Mouse (Mus musculus): ENCODE data around the gene Rab11b. TPM values are rescaled to one million over a fixed set of nuclear protein-coding genes. Genes with fewer than 3 reads are reported as not detected.

Rab11b gene
- total and polyA plus RNA-seq, 3 experiments = 25.8 to 155 (median 71.0) TPM

DNA sequence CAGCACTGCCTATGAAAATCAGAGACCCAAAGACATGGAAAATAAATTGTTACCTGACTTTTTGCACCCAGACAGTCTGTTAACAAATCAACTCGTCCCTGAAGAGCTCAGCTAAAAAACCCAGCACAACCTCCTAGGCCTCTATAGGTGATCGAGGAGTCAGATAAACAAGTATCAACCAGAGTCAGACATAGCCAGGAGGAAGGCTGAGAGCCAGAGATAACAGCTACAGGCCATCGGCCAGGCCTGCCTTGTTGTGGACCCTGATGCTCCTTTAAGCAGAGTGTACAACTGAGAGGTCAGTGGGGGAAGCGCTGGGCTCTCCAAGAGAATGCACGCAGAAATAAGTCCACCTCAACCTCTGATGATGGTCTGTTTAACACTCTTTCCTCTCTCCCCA, 47.1 kb downstream of the Rab11b start:
- TF ChIP-seq GATA1 (IDR thresholded peaks at IDR 0.05; ENCODE audit: borderline replicate concordance, low read length) = no peak
- no peak for TF ChIP-seq GATA2 (IDR thresholded peaks at IDR 0.05; ENCODE audit: borderline replicate concordance, low read depth, low read length)
- peak; percentile 99 for TF ChIP-seq TAL1 (conservative IDR thresholded peaks at IDR 0.05; ENCODE audit: low read depth, low read length)
- no peak for TF ChIP-seq CTCF (IDR thresholded peaks at IDR 0.05; ENCODE audit: low read depth, low read length)

DNA sequence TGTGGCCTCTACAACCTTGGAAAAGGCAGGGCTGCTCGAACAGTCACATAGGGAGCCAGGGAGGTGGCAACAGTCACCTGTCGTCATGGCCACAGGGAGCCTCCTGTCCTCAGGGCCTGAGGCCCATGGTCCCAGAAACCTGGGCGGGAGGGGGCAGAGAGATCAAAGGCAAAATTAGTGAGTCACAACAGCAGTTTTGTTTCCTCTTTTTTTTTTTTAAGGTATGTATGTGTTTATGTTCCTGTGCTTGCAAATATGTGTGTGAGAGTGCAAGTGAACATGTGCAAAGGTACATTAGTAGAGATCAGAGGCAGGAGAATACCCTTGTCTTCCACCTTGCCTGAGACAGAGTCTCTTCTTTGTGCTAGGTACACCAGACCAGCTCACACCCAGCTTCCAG, 50.5 kb downstream of the Rab11b start:
- H3K4me3 ChIP-seq (ENCODE audit: low read depth, low read length) = peak overlapping the region; percentile 39; the same call in 1 of the 2 replicates
- H3K27me3 ChIP-seq (ENCODE audit: insufficient read depth, low read length) = no peaks in the 10 kb centered on the region
- H3K9me3 ChIP-seq (replicated peaks) = peaks cover 7% of the 10 kb centered on the region
- ATAC-seq (ENCODE audit: extremely low read depth, insufficient number of reproducible peaks, low FRiP score, poor library complexity, severe bottlenecking) = no peak
- peaks cover 75% of the 10 kb centered on the region for H3K36me3 ChIP-seq (replicated peaks)
- DNase-seq (ENCODE audit: low spot score) = no peak
- peaks cover 58% of the 10 kb centered on the region for H3K4me1 ChIP-seq (ENCODE audit: insufficient read depth, low read depth, low read length)
- TF ChIP-seq TAL1 (conservative IDR thresholded peaks at IDR 0.05; ENCODE audit: low read depth, low read length) (no peak), CTCF (IDR thresholded peaks at IDR 0.05; ENCODE audit: low read depth, low read length) (no peak), GATA1 (IDR thresholded peaks at IDR 0.05; ENCODE audit: borderline replicate concordance, low read length) (no peak), POLR2AphosphoS5 (IDR thresholded peaks at IDR 0.05; ENCODE audit: insufficient replicate concordance, low read depth, low read length) (no peak), GATA2 (IDR thresholded peaks at IDR 0.05; ENCODE audit: borderline replicate concordance, low read depth, low read length) (no peak)

More for the DNA sequence above, 47.1 kb downstream of the Rab11b start:
- Histone ChIP-seq H3K27me3 (ENCODE audit: insufficient read depth, low read length) (no peaks in the 10 kb centered on the region), H3K4me1 (ENCODE audit: insufficient read depth, low read depth, low read length) (peaks cover 82% of the 10 kb centered on the region), H3K4me3 (ENCODE audit: low read depth, low read length) (peak overlapping the region; percentile 39; the same call in 1 of the 2 replicates), H3K36me3 (replicated peaks) (peaks cover 65% of the 10 kb centered on the region), H3K9me3 (replicated peaks) (peaks cover 7% of the 10 kb centered on the region)
- ATAC-seq (ENCODE audit: extremely low read depth, insufficient number of reproducible peaks, low FRiP score, poor library complexity, severe bottlenecking) (peak; percentile 95), DNase-seq (ENCODE audit: low spot score) (peak; percentile 68)

DNA sequence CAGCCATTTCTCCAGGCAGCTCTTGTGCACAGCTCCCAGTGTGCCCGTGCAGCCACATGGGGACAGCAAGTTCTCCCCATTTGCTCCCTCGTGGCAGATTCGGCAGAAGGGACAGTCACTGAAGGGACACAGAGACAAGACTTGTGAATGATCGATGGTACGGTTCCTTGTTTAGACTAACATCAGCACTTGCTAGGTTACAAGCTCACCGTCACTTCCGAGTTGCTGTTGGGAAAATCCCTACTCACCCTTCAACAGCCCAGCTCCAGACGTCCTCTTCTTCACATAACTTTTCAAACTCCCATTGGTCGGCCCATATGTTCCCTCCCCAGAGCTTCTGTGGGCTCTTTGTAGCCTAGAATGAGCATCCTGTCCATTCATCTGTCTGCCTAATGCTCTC, 57.2 kb downstream of the Rab11b start:
- H3K36me3 ChIP-seq (replicated peaks) = peaks cover 82% of the 10 kb centered on the region
- no peak for ATAC-seq (ENCODE audit: extremely low read depth, insufficient number of reproducible peaks, low FRiP score, poor library complexity, severe bottlenecking)
- TF ChIP-seq CTCF (IDR thresholded peaks at IDR 0.05; ENCODE audit: low read depth, low read length) (no peak), GATA1 (IDR thresholded peaks at IDR 0.05; ENCODE audit: borderline replicate concordance, low read length) (no peak), POLR2AphosphoS5 (IDR thresholded peaks at IDR 0.05; ENCODE audit: insufficient replicate concordance, low read depth, low read length) (no peak), TAL1 (conservative IDR thresholded peaks at IDR 0.05; ENCODE audit: low read depth, low read length) (no peak), GATA2 (IDR thresholded peaks at IDR 0.05; ENCODE audit: borderline replicate concordance, low read depth, low read length) (no peak)
- no peak for DNase-seq (ENCODE audit: low spot score)
- H3K9me3 ChIP-seq (replicated peaks) = no peaks in the 10 kb centered on the region
- no peaks in the 10 kb centered on the region for H3K27me3 ChIP-seq (ENCODE audit: insufficient read depth, low read length)
- no peak overlapping the region for H3K4me3 ChIP-seq (ENCODE audit: low read depth, low read length)
- peaks cover 2% of the 10 kb centered on the region; the same call in 1 of the 2 replicates for H3K4me1 ChIP-seq (ENCODE audit: insufficient read depth, low read depth, low read length)

DNA sequence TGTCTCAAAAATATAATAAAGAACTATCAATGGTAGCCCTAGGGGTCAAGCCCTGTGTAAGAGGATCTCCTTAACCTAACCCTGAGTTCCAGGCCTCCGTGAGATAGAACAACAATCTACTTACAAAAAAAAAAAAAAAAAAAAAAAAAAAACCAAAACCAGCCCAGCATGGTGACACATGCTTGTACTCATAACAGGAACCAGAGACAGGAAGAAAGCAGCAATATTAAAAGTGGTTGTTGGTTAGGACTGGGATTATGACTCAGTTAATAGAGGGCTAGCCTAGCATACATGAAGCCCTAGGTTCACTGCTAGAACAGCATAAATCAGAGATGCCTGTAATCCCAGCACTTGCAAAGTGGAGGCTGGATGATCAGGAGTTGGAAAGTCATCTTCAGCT, 58.2 kb downstream of the Rab11b start:
- ATAC-seq (ENCODE audit: extremely low read depth, insufficient number of reproducible peaks, low FRiP score, poor library complexity, severe bottlenecking) = no peak
- H3K4me3 ChIP-seq (ENCODE audit: low read depth, low read length) = no peak overlapping the region
- H3K36me3 ChIP-seq (replicated peaks) = peaks cover 83% of the 10 kb centered on the region

DNA sequence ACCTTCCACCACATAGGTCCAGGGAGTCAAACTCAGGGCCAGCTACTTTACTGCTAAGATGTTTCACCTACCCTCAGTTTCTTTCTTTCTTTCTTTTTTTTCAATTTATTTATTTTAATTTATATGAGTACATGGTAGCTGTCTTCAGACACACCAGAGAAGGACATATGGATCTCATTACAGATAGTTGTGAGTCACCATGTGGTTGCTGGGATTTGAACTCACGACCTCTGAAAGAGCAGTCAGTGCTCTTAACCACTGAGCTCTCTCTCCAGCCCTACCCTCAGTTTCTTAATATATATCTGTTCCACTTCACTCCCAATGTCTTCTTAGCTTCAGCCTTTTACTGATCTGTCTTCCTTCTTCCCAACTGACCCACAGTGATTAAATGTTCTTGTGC, 64.9 kb downstream of the Rab11b start:
- Histone ChIP-seq H3K27me3 (ENCODE audit: insufficient read depth, low read length) (no peaks in the 10 kb centered on the region), H3K9me3 (replicated peaks) (no peaks in the 10 kb centered on the region), H3K36me3 (replicated peaks) (peaks cover 94% of the 10 kb centered on the region), H3K4me1 (ENCODE audit: insufficient read depth, low read depth, low read length) (peaks cover 3% of the 10 kb centered on the region; the same call in 1 of the 2 replicates), H3K4me3 (ENCODE audit: low read depth, low read length) (no peak overlapping the region)
- no peak for TF ChIP-seq CTCF (IDR thresholded peaks at IDR 0.05; ENCODE audit: low read depth, low read length)
- no peak for TF ChIP-seq GATA2 (IDR thresholded peaks at IDR 0.05; ENCODE audit: borderline replicate concordance, low read depth, low read length)
- TF ChIP-seq GATA1 (IDR thresholded peaks at IDR 0.05; ENCODE audit: borderline replicate concordance, low read length) = no peak
- TF ChIP-seq POLR2AphosphoS5 (IDR thresholded peaks at IDR 0.05; ENCODE audit: insufficient replicate concordance, low read depth, low read length) = no peak
- TF ChIP-seq TAL1 (conservative IDR thresholded peaks at IDR 0.05; ENCODE audit: low read depth, low read length) = no peak
- no peak for DNase-seq (ENCODE audit: low spot score)
- ATAC-seq (ENCODE audit: extremely low read depth, insufficient number of reproducible peaks, low FRiP score, poor library complexity, severe bottlenecking) = no peak

More for the DNA sequence above, 58.2 kb downstream of the Rab11b start:
- H3K4me1 ChIP-seq (ENCODE audit: insufficient read depth, low read depth, low read length) = no peaks in the 10 kb centered on the region
- H3K9me3 ChIP-seq (replicated peaks) = no peaks in the 10 kb centered on the region
- DNase-seq (ENCODE audit: low spot score) = no peak
- no peak for TF ChIP-seq GATA2 (IDR thresholded peaks at IDR 0.05; ENCODE audit: borderline replicate concordance, low read depth, low read length)
- no peak for TF ChIP-seq CTCF (IDR thresholded peaks at IDR 0.05; ENCODE audit: low read depth, low read length)
- no peak for TF ChIP-seq POLR2AphosphoS5 (IDR thresholded peaks at IDR 0.05; ENCODE audit: insufficient replicate concordance, low read depth, low read length)
- no peak for TF ChIP-seq TAL1 (conservative IDR thresholded peaks at IDR 0.05; ENCODE audit: low read depth, low read length)
- TF ChIP-seq GATA1 (IDR thresholded peaks at IDR 0.05; ENCODE audit: borderline replicate concordance, low read length) = no peak
- no peaks in the 10 kb centered on the region for H3K27me3 ChIP-seq (ENCODE audit: insufficient read depth, low read length)

Other genes starting within 250 kb of the Rab11b start
Only the 20 nearest of the 24 such genes appear.
- gene Zfp414, start 131.4 kb downstream of the Rab11b start, total RNA-seq (2014; fragmentation: Nextera tagmentation) = 34.7 and 66.1 TPM in 2 replicates
- gene Zfp414, start 131.4 kb downstream of the Rab11b start, total RNA-seq (2017) = 14.7 and 26.3 TPM in 2 replicates
- 111 and 116 TPM in 2 replicates for gene Zfp414, start 131.4 kb downstream of the Rab11b start, polyA plus RNA-seq (2012)
- gene Pram1, start 122.5 kb downstream of the Rab11b start, total RNA-seq (2014; fragmentation: Nextera tagmentation) = 2.0 and 3.3 TPM in 2 replicates
- gene Pram1, start 122.5 kb downstream of the Rab11b start, total RNA-seq (2017) = 0.11 TPM in 1 of 2 replicates, not detected in the other
- 0.24 TPM in 1 of 2 replicates, not detected in the other for gene Pram1, start 122.5 kb downstream of the Rab11b start, polyA plus RNA-seq (2012)
- 329 and 356 TPM in 2 replicates for gene Hnrnpm, start 73.7 kb downstream of the Rab11b start, total RNA-seq (2014; fragmentation: Nextera tagmentation)
- gene Hnrnpm, start 73.7 kb downstream of the Rab11b start, total RNA-seq (2017) = 284 and 397 TPM in 2 replicates
- 1,176 and 1,322 TPM in 2 replicates for gene Hnrnpm, start 73.7 kb downstream of the Rab11b start, polyA plus RNA-seq (2012)
- gene March2, start 41.9 kb downstream of the Rab11b start, total RNA-seq (2014; fragmentation: Nextera tagmentation) = 102 and 120 TPM in 2 replicates
- gene March2, start 41.9 kb downstream of the Rab11b start, total RNA-seq (2017) = 71.8 and 75.3 TPM in 2 replicates
- gene March2, start 41.9 kb downstream of the Rab11b start, polyA plus RNA-seq (2012) = 19.0 and 33.3 TPM in 2 replicates
- not detected in 2 replicates for gene Angptl4, start 21.3 kb upstream of the Rab11b start, total RNA-seq (2014; fragmentation: Nextera tagmentation)
- gene Angptl4, start 21.3 kb upstream of the Rab11b start, total RNA-seq (2017) = 0.06 and 0.11 TPM in 2 replicates
- gene Angptl4, start 21.3 kb upstream of the Rab11b start, polyA plus RNA-seq (2012) = not detected in 2 replicates
- 1.1 and 3.0 TPM in 2 replicates for gene Kank3, start 50.0 kb upstream of the Rab11b start, total RNA-seq (2014; fragmentation: Nextera tagmentation)
- 6.6 and 7.3 TPM in 2 replicates for gene Kank3, start 50.0 kb upstream of the Rab11b start, total RNA-seq (2017)
- 4.3 TPM in 2 replicates for gene Kank3, start 50.0 kb upstream of the Rab11b start, polyA plus RNA-seq (2012)
- 381 and 417 TPM in 2 replicates for gene Rps28, start 64.0 kb upstream of the Rab11b start, total RNA-seq (2014; fragmentation: Nextera tagmentation)
- 3,098 and 4,163 TPM in 2 replicates for gene Rps28, start 64.0 kb upstream of the Rab11b start, total RNA-seq (2017)
- gene Rps28, start 64.0 kb upstream of the Rab11b start, polyA plus RNA-seq (2012) = 4,132 and 6,951 TPM in 2 replicates
- gene Ndufa7, start 64.0 kb upstream of the Rab11b start, total RNA-seq (2014; fragmentation: Nextera tagmentation) = 131 and 137 TPM in 2 replicates
- gene Ndufa7, start 64.0 kb upstream of the Rab11b start, total RNA-seq (2017) = 253 and 307 TPM in 2 replicates
- 636 and 723 TPM in 2 replicates for gene Ndufa7, start 64.0 kb upstream of the Rab11b start, polyA plus RNA-seq (2012)
- 2.3 and 4.5 TPM in 2 replicates for gene Cd320, start 82.6 kb upstream of the Rab11b start, total RNA-seq (2014; fragmentation: Nextera tagmentation)
- gene Cd320, start 82.6 kb upstream of the Rab11b start, total RNA-seq (2017) = 5.7 and 6.0 TPM in 2 replicates
- gene Cd320, start 82.6 kb upstream of the Rab11b start, polyA plus RNA-seq (2012) = 8.1 and 12.7 TPM in 2 replicates
- not detected in 2 replicates for gene Gm7029, start 113.3 kb upstream of the Rab11b start, total RNA-seq (2014; fragmentation: Nextera tagmentation)
- gene Gm7029, start 113.3 kb upstream of the Rab11b start, total RNA-seq (2017) = not detected in 2 replicates
- not detected in 2 replicates for gene Gm7029, start 113.3 kb upstream of the Rab11b start, polyA plus RNA-seq (2012)
- 16.2 and 58.2 TPM in 2 replicates for gene Kifc1, start 130.1 kb upstream of the Rab11b start, total RNA-seq (2014; fragmentation: Nextera tagmentation)
- 31.7 and 33.7 TPM in 2 replicates for gene Kifc1, start 130.1 kb upstream of the Rab11b start, total RNA-seq (2017)
- gene Kifc1, start 130.1 kb upstream of the Rab11b start, polyA plus RNA-seq (2012) = 63.7 and 76.6 TPM in 2 replicates
- gene Platr17, start 144.6 kb upstream of the Rab11b start, total RNA-seq (2014; fragmentation: Nextera tagmentation) = not detected in 2 replicates
- gene Platr17, start 144.6 kb upstream of the Rab11b start, total RNA-seq (2017) = not detected in 2 replicates
- gene Platr17, start 144.6 kb upstream of the Rab11b start, polyA plus RNA-seq (2012) = 0.13 TPM in 1 of 2 replicates, not detected in the other
- 72.7 and 73.2 TPM in 2 replicates for gene Daxx, start 148.9 kb upstream of the Rab11b start, total RNA-seq (2014; fragmentation: Nextera tagmentation)
- gene Daxx, start 148.9 kb upstream of the Rab11b start, total RNA-seq (2017) = 33.0 and 46.3 TPM in 2 replicates
- 58.8 and 67.4 TPM in 2 replicates for gene Daxx, start 148.9 kb upstream of the Rab11b start, polyA plus RNA-seq (2012)
- gene Tapbp, start 155.4 kb upstream of the Rab11b start, total RNA-seq (2014; fragmentation: Nextera tagmentation) = 34.0 and 43.0 TPM in 2 replicates
- gene Tapbp, start 155.4 kb upstream of the Rab11b start, total RNA-seq (2017) = 17.0 and 18.5 TPM in 2 replicates
- gene Tapbp, start 155.4 kb upstream of the Rab11b start, polyA plus RNA-seq (2012) = 142 and 157 TPM in 2 replicates
- gene Zbtb22, start 155.4 kb upstream of the Rab11b start, total RNA-seq (2014; fragmentation: Nextera tagmentation) = 9.5 and 15.8 TPM in 2 replicates
- gene Zbtb22, start 155.4 kb upstream of the Rab11b start, total RNA-seq (2017) = 19.7 and 22.2 TPM in 2 replicates
- 41.9 and 42.1 TPM in 2 replicates for gene Zbtb22, start 155.4 kb upstream of the Rab11b start, polyA plus RNA-seq (2012)
- gene Rgl2, start 169.0 kb upstream of the Rab11b start, total RNA-seq (2014; fragmentation: Nextera tagmentation) = 27.0 and 32.9 TPM in 2 replicates
- gene Rgl2, start 169.0 kb upstream of the Rab11b start, total RNA-seq (2017) = 35.5 and 38.9 TPM in 2 replicates
- 145 and 166 TPM in 2 replicates for gene Rgl2, start 169.0 kb upstream of the Rab11b start, polyA plus RNA-seq (2012)
- 63.5 and 75.3 TPM in 2 replicates for gene Pfdn6, start 179.8 kb upstream of the Rab11b start, total RNA-seq (2014; fragmentation: Nextera tagmentation)
- gene Pfdn6, start 179.8 kb upstream of the Rab11b start, total RNA-seq (2017) = 133 and 141 TPM in 2 replicates
- 347 and 373 TPM in 2 replicates for gene Pfdn6, start 179.8 kb upstream of the Rab11b start, polyA plus RNA-seq (2012)
- 29.6 and 34.2 TPM in 2 replicates for gene Wdr46, start 180.1 kb upstream of the Rab11b start, total RNA-seq (2014; fragmentation: Nextera tagmentation)
- 30.7 and 31.1 TPM in 2 replicates for gene Wdr46, start 180.1 kb upstream of the Rab11b start, total RNA-seq (2017)
- 72.2 and 83.2 TPM in 2 replicates for gene Wdr46, start 180.1 kb upstream of the Rab11b start, polyA plus RNA-seq (2012)
- gene B3galt4, start 191.0 kb upstream of the Rab11b start, total RNA-seq (2014; fragmentation: Nextera tagmentation) = 1.7 and 1.9 TPM in 2 replicates
- gene B3galt4, start 191.0 kb upstream of the Rab11b start, total RNA-seq (2017) = 3.0 and 3.6 TPM in 2 replicates
- 10.9 and 13.5 TPM in 2 replicates for gene B3galt4, start 191.0 kb upstream of the Rab11b start, polyA plus RNA-seq (2012)
- gene Vps52, start 195.3 kb upstream of the Rab11b start, total RNA-seq (2014; fragmentation: Nextera tagmentation) = 30.0 and 34.1 TPM in 2 replicates
- gene Vps52, start 195.3 kb upstream of the Rab11b start, total RNA-seq (2017) = 18.5 and 19.8 TPM in 2 replicates
- 45.6 and 48.9 TPM in 2 replicates for gene Vps52, start 195.3 kb upstream of the Rab11b start, polyA plus RNA-seq (2012)